Mouse (Mus musculus) embryo, embryonic 11 days (tissue): Measurements from ENCODE around the gene Ptpn11.

Experiments used
- DNase-seq: peaks from one replicate; pipeline ENCODE4 v3.0.0-alpha.2; 2015

The Ptpn11 gene

DNA sequence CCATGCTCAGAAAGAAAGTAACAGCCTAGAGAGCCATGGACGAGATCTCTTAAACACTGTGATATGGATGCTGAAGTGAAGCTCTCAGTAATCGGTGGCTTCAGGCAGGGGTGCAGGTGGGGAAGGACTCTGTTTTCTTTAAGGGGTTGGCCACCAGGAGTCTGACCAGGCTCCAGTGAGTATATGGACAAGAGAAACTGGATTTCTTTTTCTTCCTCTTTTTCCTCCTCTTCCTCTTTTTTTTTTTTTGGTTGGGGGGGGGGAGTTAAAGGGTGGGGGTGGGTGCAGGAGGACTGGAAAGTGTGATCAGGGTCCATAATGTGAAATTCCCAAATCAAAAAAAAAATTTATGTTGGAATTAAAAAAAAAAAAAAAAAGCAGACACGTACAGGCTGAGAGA lies 68.6 kb downstream of the Ptpn11 start:
- DNase-seq: no peak

DNA sequence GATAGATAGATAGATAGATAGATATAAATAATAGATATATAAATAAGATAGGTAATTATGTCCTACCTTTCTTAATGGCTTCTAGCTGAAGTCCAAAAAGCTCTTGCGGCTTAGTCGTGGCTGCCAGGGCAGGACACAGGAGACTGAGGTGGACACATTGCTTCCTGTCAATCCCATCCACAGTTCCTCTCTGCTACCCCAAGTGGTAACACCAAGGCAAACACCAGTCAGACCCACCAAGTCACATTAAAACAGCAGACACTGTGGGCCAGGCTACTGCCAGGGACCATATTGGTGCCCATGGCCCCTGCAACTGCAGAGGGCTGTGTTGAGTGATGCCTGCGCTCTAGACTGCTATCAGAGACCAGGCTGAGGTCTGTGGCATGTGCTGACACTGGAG lies 69.2 kb downstream of the Ptpn11 start:
- no peak for DNase-seq

DNA sequence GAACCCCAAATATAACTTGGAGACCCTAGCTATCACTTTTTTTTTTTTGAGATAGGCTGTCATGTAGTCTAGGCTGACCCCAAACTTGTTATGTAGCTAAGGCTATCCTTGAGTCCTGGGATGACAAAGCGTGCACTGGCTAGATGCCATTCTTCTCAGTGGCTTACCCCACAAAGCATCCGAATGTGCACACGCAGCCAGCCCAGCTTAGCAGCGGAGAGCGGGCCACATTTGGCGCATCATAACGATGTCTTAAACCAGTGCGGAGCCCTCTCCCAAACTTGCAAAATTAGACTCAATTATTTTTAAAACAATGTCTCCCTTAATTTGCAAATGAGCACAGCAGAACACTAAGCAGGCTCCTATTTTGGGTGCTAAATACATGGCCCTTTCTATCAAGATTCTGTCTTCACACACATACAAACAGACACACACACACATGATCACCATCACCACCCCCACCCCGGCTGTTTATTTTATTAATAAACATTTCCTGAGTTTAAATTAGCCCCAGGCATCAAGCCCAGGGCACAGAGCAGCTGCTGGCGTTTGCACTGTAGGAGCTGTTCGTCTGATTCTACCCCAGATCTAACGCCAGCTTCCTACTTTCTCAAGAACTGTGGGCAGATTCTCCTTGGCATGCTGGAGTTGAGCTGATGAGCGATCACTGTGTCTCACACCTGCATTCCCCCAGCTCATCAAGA lies 71.7 kb downstream of the Ptpn11 start:
- no peak for DNase-seq

DNA sequence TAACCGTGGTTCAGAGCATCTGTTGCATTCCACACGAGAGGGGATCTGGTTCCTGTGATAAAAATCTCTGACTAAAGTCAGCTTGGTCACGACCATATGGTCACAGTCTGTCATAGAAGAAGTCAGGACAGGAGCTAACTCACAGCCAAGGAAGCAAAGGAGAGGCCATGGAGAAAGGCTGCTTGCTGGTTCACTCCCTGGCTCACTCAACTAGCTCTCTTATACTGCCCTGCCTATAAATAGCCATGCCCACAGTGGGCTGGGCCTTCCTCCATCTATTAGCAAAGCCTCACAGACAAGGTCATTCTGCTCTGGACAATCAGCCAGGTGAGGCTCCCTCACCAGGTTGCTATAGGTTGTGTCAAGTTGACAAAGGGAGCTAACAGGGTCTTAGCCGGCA lies 72.9 kb downstream of the Ptpn11 start:
- no peak for DNase-seq

DNA sequence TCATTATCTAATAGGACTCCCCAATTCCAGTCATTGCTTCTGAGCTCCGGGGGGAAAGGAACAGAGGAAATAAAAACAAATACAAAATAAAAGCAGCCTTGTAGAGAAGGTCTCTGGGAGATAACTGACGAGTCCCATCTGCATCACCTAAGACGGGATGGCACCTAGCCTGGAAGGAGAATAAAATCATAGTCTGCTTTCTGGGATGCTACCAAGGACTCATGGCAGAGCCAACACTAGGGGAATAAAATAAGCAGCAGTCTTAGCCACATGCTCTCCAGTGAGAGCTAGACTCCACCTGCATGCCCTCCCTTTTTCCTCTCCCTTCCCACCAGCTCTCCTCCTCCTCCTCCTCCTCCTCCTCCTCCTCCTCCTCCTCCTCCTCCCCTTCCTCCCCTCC lies 74.3 kb downstream of the Ptpn11 start:
- DNase-seq: no peak

DNA sequence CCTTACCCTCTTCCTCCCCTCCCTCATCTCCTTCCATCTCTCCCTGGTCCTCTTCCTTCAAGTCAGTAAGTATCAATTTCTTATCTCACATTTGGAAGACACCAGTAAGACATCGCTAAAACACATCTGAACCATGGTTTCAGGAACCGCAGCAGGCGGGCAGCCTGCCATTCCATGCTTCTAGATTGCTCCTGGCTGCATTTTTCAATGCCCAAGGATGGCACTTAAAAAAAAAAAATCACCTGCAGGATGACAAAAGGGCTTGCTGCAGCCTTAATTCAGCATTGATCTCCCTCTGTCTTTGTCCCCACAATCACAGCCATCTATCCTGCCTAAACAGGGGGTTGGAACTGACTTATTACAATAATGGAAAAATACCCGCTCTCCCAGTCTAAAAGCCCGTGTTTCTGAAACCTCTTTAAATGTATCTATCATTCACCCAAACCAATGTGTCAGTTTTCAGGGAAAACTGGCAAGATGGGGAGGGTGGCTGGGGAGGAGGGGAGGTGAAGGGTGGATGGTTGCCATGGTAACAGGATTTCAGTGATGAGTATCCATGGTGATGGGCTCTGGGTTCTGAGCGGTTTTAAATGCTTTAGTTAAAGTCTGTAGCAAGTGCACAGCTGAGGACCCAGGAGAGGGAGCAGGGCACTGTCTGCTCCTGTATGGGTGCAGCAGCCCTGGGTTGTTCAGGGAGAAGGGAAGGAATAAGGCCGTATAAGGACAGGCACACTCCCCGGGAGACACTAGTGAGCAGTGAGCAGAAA lies 75.6 kb downstream of the Ptpn11 start:
- DNase-seq: peak; percentile 74

DNA sequence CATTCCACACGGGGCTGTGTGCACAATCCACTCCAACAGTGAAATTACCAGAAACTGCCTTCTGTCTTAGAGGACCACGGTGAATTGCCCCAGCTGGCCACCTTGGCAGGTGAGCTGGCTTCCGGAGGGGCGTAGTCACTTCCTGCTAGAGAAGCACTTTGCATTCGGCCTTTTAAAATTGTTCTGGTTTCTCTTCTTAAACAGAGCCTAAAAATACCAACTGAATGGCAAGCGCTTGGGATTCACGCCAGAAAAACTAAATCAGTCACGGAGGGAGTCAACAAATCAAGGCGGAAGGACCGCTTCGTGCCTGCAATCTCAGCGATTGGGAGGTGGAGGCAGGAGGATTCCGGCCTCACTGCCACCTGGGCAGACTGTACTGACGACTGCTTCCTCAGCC lies 77.0 kb downstream of the Ptpn11 start:
- no peak for DNase-seq

DNA sequence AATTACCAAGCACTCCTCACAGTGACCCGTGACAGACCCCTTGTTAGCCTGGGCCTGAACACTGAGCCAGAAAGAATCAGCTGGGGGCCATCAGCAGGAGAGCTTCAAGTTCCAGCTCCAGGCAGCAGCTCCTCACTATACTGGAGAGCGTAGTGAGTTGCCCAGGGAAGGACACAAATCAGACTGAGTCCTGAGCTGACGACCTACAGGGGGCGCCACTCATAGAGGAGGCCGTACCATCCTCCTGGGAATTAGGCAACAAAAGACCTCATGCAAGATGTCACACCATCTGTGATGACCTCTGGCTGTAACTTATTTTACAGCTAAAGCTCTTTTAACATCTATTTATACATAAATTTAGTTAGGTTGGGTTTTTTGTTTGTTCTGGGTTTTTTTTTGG lies 78.8 kb downstream of the Ptpn11 start:
- peak; percentile 21 for DNase-seq

DNA sequence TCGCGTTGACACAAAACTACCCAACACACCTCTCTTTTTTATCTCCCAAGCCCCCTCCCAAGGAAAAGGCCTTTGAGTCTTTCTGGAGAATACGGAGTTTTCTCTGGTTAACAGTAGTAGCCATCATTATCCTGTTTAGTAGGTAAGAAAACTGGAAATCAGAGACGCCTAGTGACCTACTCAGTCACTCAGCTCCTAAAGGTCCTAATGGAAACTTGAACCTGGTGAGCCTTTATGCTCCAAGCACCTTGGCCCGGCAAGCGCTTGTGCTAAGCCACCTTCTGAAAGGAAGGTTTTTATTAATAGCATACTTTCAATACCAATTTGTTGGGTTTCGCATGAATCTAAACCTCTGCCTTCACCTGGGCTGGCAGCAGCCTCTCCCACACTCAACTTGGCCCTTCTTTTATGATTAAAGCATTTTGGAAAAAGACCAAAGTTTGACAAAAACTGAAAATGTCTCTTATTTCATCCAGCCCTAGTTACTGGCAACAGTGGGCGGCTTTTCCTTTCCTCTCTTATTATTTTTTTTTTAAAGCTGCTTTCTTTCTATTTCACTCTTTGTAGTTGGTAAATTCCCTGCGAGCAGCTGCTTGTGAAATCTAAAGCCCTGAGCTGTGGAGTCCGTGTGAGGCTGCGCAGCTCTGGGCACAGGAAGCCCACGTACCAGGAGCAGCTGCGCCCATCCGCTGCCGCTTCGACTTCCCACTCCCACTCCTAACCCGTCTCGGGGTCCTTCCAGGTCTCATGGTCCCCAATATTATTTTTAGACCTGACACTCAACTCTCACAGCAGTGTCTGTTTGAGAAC lies 79.9 kb downstream of the Ptpn11 start:
- no peak for DNase-seq

DNA sequence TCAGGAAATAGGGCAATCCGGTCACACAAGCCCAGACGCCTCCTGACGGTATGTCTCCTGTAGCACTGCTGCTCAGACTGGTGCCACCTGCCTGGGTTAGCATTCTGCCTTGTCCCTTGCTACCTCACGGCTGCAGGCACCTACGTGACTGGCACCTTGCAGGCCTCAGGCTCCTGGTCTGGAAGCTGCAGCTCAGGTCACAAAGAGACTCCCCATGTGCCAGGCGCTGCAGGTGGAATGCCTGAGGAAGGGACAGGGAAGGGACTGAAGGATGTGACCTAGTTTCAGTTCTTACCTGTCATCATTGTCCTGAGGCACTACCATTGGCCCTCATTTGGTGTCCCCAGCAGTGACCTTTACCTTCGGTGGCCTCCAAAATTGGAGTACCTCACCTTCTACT lies 82.0 kb downstream of the Ptpn11 start:
- DNase-seq: no peak

DNA sequence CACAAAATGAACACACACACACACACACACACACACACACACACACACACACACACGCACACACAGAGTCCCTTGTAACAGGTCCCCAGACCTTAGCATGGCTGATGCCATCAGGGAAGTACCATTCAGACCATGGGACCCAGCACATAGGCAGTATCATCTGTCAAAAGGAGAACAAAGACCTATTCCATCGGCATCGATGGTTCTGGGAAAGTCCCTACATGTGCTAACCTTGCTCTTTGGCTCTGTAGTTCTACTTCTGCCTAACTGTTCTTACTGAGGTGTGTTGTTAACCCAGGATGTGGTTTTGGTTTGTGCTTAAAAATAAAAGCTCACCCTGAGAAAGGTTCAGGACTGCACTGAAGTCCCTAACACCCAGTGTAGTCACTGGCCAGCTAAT lies 84.3 kb downstream of the Ptpn11 start:
- no peak for DNase-seq

DNA sequence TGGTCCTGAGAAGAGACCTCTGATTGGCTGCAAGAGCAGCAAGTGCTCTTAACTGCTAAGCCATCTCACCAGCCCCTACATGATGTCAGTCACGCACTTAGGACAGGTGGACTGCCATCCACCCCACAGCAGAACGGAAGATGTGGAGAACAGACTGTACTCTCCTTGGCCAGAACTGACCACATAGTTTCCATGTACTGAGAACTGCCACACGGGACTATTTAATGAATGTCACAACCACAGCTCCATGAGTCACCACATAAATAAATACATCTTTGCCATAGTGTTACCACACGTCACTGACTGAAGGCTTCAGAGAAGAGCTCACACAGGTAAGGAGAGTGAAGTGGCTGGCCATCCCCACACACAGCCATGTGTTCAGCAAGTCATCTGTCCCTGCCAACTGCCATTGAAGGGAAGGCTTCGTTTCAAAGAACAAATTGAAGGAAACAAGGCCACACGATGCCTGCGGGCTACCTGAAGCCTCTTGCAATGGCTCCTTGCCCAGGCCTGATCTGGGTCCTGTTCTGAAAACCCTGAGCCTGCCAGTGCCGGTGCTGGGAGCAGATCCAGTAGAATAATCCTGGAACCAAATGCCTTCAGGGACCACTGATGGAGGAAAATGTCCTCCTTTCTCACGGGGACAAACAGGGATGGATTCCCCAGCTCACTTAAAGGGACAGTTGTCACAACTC lies 90.2 kb downstream of the Ptpn11 start:
- no peak for DNase-seq

DNA sequence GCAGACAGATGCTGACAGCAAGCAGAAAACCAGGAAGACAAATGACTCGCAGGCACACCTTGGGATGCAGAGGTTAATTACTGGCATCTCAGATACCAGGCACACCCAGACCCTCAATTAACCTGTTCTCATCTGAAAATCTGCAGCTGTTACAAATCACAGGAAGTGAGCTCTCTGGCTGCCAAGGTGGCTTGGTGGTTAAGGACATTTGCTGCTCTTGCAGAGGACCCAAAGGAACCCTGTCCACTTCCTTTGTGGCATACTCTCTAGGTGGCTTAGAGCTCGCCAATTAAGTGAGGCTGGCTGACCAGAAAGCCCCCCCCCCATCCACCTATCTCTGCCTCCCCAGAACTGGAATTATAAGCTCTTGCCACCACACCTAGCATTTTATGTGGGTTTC lies 91.1 kb downstream of the Ptpn11 start:
- DNase-seq: no peak

DNA sequence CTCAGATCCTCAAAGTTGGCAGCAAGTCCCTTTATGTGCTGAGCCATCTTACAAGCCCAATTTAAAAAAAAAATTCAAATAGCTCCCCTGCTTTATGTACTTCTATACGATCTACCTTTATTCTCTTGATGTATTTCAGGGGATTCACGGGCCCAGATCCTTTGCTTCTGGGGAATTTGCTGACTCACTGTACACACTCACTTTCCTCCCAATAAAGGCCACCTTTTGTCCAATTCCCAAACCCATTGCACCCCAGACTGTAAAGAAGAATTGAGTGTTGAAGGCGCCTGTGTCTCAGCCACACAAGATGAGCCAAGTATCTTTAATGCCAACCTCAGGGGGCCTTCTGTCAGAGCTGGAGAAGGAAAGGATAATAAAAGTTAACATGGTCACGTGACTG lies 93.2 kb downstream of the Ptpn11 start:
- no peak for DNase-seq

DNA sequence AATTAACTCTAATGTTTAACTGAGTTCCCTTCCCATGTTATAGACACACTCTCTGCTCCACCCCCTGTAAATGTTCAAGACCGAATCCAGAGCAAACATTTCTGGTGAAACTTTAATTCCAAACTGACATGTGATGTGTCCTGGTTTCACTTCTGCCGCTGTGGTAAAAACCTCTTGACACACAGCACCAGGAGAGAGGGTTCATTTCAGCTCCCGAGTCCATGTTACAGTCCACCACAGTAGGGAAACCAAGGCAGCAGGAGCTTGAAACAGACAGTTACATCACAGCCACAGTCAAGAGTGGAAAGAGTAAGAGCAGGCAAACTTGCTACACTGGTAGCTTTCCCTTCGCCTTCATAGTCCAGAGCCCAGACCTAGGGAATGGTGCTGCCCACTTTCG lies 94.5 kb downstream of the Ptpn11 start:
- DNase-seq: no peak

DNA sequence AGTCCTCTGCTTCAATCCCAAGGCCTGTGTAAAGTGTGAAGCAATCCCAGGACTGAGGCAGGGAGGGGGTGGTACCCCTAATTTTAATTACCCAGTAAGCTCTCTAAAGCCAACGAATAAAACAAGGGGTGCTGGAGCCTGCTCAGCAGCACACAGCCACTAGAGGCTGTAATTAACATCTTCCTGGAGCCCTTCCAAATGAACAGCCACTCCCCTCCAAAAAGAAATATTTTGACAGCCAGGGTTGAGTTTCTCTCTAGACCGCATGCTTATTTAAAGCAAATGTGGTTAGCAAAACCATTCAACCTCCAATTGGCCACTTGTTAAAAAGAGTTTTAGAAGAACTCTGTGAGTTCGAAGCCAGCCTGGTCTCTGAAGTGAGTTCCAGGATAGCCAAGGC lies 97.9 kb downstream of the Ptpn11 start:
- DNase-seq: no peak

DNA sequence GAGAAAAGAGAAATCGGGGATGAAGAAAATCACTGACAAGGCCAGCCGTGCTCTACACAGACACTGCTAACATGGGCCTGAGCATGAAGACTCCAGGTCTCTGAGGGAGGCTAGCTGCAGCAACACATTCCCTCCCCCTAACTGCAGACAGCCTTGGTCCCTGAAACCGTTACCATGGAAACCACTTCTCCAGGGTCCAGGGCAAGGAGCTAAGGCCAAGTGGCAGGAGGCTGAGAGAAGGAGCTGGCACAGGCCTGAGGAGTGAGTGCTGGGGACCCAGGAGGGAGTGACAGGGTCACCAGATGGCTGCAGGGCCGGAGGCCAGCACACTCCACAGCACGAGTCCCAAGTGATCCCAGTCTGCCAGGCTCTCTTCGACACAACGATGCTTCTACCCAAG lies 101.5 kb downstream of the Ptpn11 start:
- DNase-seq: peak; percentile 31

DNA sequence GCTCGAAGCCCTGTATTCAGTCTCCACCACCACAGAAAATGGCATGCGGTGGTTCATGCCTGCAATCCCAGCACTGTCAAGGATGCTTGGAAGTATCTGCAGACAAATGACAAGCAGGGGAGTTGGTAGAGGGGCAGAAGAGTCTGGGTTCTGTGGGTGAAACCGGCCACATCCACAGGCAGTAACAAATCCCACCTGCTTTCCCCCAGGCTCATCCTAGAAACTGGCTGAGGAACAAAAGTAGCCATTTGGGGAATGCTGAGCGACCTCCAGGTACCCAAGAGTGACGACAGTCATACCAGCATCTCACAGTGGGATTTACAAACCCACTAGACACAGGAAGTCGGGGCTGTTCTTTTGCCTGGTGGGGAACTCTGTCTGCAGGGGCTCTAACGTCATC lies 103.5 kb downstream of the Ptpn11 start:
- DNase-seq: no peak

DNA sequence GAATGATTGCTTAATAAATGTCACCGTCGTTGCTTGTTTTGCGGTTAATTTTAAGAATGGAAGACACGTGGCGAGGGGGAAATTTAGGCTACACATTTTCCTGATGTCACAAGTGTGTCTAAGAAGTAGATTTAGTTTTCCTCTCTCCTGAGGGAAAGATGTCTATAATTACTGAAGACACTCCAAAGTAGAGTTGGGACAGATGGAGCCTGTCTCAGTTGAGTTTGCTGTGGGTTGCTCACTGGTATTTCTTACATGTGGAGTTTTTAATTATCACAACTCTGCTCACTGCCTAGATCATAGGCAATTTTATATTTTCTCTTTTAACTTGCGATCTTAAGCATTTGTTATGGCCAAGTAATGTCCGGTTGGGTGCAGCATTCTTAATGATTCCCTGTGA lies 108.6 kb downstream of the Ptpn11 start:
- no peak for DNase-seq

DNA sequence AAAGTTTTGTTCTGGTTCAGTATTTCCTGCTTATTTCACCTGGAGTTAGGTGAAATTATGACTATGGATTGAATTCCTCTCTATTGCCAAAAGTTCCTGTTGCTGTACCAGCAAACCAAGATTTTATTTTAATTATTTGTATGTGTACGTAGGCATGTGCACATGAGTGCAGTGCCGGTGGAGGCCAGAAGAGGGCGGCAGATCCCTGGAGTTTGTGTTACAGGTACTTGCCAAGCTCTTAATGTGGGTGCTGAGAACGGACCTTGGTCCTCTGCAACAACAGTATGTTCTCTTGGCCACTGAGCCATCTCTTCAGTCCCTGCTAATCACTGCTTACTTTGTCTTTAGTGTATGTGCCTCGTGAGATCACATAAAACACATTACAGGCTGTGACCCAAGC lies 109.4 kb downstream of the Ptpn11 start:
- no peak for DNase-seq
